Mouse (Mus musculus) forebrain, embryonic 11.5 days (tissue): Measurements from ENCODE around the gene Pbx1. TPM values are rescaled to one million over a fixed set of nuclear protein-coding genes. Genes with fewer than 3 reads are reported as not detected.

Source experiments
- ATAC-seq: fragments of 200-750 bp; cut with Nextera tagmentation; replicated peaks from 2 replicates; pipeline ENCODE4 v1.8.0; 2017; ENCODE audit warnings: moderate TSS enrichment; ENCODE audit not compliant: low FRiP score
- DNase-seq: peaks from one replicate; pipeline ENCODE4 v3.0.0-alpha.2; 2017; ENCODE audit warnings: low spot score
- H3K27ac ChIP-seq: fragments of 300-500 bp; sonication (generic); 2 replicates; pipeline ENCODE4 v1.5.1; 2014; ENCODE audit warnings: low read depth, low read length
- H3K27me3 ChIP-seq: fragments of 300-500 bp; sonication (generic); 2 replicates; pipeline ENCODE4 v1.6.1; 2014; ENCODE audit warnings: mild to moderate bottlenecking, low read length, mixed read lengths; ENCODE audit not compliant: control insufficient read depth, insufficient read depth
- H3K36me3 ChIP-seq: fragments of 300-500 bp; sonication (generic); 2 replicates; pipeline ENCODE4 v1.6.1; 2014; ENCODE audit warnings: mild to moderate bottlenecking, low read length, moderate library complexity, mixed read lengths; ENCODE audit not compliant: control insufficient read depth, insufficient read depth
- H3K4me1 ChIP-seq: fragments of 300-500 bp; sonication (generic); replicated peaks from 2 replicates; pipeline ENCODE4 v1.6.1; 2014; ENCODE audit warnings: low read length, mixed read lengths; ENCODE audit not compliant: control insufficient read depth, insufficient read depth
- H3K4me2 ChIP-seq: fragments of 300-500 bp; sonication (generic); 2 replicates; pipeline ENCODE4 v1.6.1; 2014; ENCODE audit warnings: low read depth, mild to moderate bottlenecking, low read length, moderate library complexity, mixed read lengths; ENCODE audit not compliant: severe bottlenecking
- H3K4me3 ChIP-seq: fragments of 300-500 bp; sonication (generic); 2 replicates; pipeline ENCODE4 v1.5.1; 2014; ENCODE audit warnings: low read depth, low read length
- H3K9ac ChIP-seq: fragments of 300-500 bp; sonication (generic); 2 replicates; pipeline ENCODE4 v1.6.1; 2014; ENCODE audit warnings: low read length
- H3K9me3 ChIP-seq: fragments of 300-500 bp; sonication (generic); 2 replicates; pipeline ENCODE4 v1.6.1; 2016; ENCODE audit warnings: low read length, mixed read lengths; ENCODE audit not compliant: control insufficient read depth
- WGBS: fragments of 180-500 bp; shearing (Covaris S2); extraction: QIAGEN DNeasy Blood & Tissue Kit; methylation state at CpG from one replicate; pipeline ENCODE4 v1.1.7; 2014; 5-methylcytosine and 5-hydroxymethylcytosine counted together
- polyA plus RNA-seq: library from polyadenylated mRNA; unstranded; fragments of >200 nt; fragmentation: Nextera tagmentation; extraction: Ambion mirVana; gene quantifications from 2 replicates; pipeline ENCODE4 v1.2.1, GENCODE M21; 2014

Gene Pbx1
- polyA plus RNA-seq, 1 experiment from 2014 or later, result 51.1 TPM

DNA sequence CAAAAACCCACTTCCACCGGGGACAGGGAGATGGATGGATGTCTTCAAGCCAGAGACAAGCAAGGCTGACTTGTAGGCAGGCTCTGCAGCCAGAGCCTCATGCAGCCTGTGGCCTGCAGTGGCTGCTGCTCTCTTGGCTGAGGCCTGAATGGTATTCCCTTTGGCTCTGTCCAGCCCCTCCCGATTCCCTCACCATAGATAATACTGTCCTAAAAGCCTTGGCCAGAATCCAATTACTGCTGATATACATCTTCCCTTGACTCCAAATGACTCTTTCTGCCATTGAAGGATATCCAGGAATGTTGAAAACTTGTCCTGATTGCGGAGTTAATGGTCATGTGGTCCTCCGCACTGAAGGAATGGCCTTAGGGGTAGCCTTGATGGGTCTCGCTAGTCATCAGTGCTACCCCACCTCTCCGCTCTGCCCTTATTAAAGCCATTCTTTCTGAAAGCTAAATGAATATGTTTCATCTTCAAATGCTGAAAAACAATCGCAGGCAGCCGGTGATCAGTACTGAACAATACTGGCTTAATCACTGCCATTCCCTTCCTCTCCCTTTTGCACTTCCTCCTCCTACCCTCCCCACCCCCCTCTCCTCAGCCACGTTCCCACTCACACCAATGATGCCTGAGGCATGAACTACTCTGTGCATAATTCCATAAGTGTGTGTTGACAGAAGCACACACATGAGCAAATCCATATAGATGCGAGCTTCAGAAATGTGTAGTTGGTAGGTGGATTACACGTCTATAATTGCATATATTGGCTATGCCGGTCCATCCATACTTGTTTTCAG, 166.3 kb downstream of the Pbx1 start:
- Histone ChIP-seq H3K4me3 (no peak overlapping the region), H3K36me3 (no peaks in the 10 kb centered on the region), H3K27ac (no peak overlapping the region), H3K4me2 (no peak overlapping the region), H3K27me3 (no peaks in the 10 kb centered on the region), H3K9ac (no peak overlapping the region), H3K4me1 (peaks cover 7% of the 10 kb centered on the region), H3K9me3 (no peaks in the 10 kb centered on the region)
- no peak for DNase-seq
- no peak for ATAC-seq
- WGBS, result 85% methylated on average over 12 of the region's 12 CpGs

DNA sequence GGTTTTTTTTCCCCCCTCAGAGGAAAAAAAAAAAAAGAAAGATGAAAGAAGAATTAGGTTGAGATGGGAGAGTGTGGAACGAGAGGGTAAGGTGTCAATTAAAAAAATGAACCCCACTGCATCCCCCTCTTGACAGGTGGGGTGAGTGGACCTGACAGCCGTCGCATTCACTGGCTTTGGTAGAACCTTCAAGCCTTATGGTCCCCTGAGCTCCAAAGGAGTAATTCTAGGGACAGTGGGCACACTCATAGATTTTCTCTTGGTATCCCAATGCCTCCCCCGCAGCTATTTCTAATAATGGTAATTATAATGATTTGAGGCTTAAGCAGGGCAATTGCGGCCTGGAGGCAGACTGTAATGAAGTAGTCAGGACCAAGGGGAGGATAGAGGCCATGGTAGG, 167.0 kb downstream of the Pbx1 start:
- Histone ChIP-seq H3K27ac (no peak overlapping the region), H3K9me3 (no peaks in the 10 kb centered on the region), H3K9ac (no peak overlapping the region), H3K4me3 (no peak overlapping the region), H3K36me3 (no peaks in the 10 kb centered on the region), H3K4me2 (no peak overlapping the region), H3K27me3 (no peaks in the 10 kb centered on the region), H3K4me1 (peaks cover 7% of the 10 kb centered on the region)
- no peak for DNase-seq
- ATAC-seq, result no peak
- 81% methylated on average over 5 of the region's 5 CpGs for WGBS

DNA sequence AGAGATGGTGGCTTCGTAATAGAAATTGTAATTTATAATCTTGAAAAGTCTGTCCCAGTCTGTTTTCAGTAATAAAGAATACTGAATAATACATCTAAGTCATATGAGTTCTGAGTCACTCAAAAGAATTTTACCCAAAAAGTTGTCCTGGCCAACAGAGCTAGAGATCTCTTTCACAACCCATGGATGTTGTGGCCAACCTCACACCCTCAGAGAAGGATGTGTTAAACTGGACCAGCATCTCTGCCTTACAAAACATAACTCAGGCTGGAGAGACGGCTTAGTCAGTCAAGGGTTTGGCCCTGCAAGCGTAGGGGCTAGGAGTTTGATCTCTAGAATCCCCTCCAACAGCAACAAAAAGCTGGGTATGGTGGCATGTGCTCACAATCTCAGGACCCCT, 171.7 kb downstream of the Pbx1 start:
- no peaks in the 10 kb centered on the region for H3K36me3 ChIP-seq
- no peaks in the 10 kb centered on the region for H3K27me3 ChIP-seq
- no peak for DNase-seq
- H3K27ac ChIP-seq, result no peak overlapping the region
- no peak overlapping the region for H3K9ac ChIP-seq
- H3K9me3 ChIP-seq, result no peaks in the 10 kb centered on the region
- peaks cover under 1% of the 10 kb centered on the region for H3K4me1 ChIP-seq
- WGBS, result 81% methylated on average over 3 of the region's 3 CpGs
- no peak overlapping the region for H3K4me2 ChIP-seq
- H3K4me3 ChIP-seq, result no peak overlapping the region
- no peak for ATAC-seq

DNA sequence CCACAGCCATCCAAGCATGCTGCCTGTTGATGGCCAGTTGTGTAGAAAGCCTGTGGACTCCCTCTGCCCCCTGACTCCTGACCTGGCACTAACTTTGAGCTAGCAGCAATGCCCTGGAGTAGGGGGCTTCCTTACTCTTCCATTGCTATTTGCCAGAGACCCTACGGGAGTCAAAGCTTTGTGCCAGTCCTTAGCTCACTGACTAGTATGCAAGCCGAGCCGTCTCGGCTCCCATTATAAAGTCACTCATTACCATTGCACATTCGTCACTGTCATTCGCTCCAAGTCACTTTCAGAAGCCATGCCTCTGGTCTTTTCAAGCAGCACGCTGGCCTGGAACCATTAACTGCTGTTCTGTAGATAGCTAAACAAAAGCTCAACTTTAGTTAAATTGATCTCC, 173.2 kb downstream of the Pbx1 start:
- no peaks in the 10 kb centered on the region for H3K36me3 ChIP-seq
- no peaks in the 10 kb centered on the region for H3K27me3 ChIP-seq
- no peak for ATAC-seq
- no peak overlapping the region for H3K27ac ChIP-seq
- no peak overlapping the region for H3K9ac ChIP-seq
- WGBS, result 67% methylated on average over 7 of the region's 7 CpGs
- no peak overlapping the region for H3K4me2 ChIP-seq
- no peaks in the 10 kb centered on the region for H3K9me3 ChIP-seq
- no peak overlapping the region for H3K4me3 ChIP-seq
- H3K4me1 ChIP-seq, result no peaks in the 10 kb centered on the region
- DNase-seq, result no peak

DNA sequence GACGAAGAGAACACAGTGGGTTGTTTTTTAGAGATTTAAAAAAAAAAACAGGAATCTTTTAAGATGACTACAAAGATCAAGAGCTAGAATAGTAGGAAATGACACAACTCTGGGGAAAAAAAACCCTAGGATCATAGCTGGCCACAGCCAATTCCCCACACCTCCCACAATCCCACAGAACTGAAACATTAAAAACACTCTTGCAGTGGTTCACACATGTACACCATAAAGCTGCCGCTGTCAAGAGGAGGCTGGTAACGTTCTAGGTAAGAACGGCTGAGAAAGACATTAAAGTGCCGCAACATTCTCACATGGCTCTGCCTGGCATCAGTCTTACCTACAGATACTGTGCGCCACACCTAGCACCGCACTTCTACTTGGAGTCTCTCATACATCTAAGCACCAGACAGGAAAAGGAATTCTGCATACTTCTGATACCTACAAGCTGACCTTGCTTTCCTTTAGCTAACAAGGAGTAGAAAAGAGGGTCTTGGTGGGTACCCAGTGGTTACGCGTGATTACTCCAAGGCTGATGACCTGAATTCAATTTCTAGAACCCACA, 176.6 kb downstream of the Pbx1 start:
- Histone ChIP-seq H3K4me1 (no peaks in the 10 kb centered on the region), H3K27ac (no peak overlapping the region), H3K9ac (no peak overlapping the region), H3K4me3 (no peak overlapping the region), H3K9me3 (no peaks in the 10 kb centered on the region), H3K4me2 (no peak overlapping the region), H3K36me3 (no peaks in the 10 kb centered on the region), H3K27me3 (no peaks in the 10 kb centered on the region)
- no peak for DNase-seq
- 95% methylated on average over 9 of the region's 9 CpGs for WGBS
- no peak for ATAC-seq

DNA sequence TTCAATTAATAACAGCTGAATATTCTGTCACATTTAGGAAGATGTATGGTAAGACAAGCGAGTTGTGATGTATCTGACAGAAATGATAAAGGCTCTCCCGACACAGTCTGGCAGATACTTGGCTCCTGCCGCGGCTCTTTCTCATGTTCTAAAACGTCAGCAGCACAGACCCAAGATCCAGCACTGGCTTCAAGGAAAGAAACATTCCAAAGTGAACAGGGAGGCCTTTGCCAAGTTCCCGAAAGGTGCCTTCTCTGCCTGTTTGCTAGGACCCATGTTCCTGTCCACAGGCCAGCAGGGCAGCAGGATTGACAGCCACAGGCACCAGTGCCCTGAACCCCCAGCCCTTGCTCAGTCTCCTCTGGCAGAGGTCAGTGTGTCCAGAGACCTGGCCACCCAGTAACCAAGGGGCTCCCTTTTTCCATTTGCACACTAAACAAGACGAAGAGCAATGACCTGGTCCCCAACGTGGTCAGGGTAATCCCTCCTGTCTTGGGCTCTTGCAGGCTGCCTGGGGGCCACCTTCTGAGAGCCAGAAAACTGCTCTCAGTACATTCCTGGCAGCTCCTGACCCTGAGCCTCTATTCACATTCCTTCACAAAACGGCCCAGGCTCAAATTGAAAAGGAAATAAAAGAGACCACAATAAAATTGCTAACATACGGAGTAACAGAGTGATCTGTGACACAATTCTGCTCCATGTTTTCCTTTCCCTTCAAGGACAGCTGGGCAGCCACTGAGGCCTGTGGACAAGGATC, 184.9 kb downstream of the Pbx1 start:
- no peak for ATAC-seq

GRCm38 (mm10) chr1:168245539-168245938, 186.5 kb downstream of the Pbx1 start:
- Histone ChIP-seq H3K36me3 (no peaks in the 10 kb centered on the region), H3K27me3 (no peaks in the 10 kb centered on the region), H3K9ac (no peak overlapping the region), H3K9me3 (no peaks in the 10 kb centered on the region), H3K4me3 (no peak overlapping the region), H3K4me1 (peaks cover 26% of the 10 kb centered on the region), H3K27ac (0 out of 2 replicates have a peak overlapping the region, but pooled peaks have one; percentile 18), H3K4me2 (no peak overlapping the region)
- DNase-seq (no peak), ATAC-seq (peak; percentile 50; the same call in 1 of the 2 replicates)
- 63% methylated on average over 5 of the region's 5 CpGs for WGBS

More for the DNA sequence above, 184.9 kb downstream of the Pbx1 start:
- Histone ChIP-seq H3K4me3 (no peak overlapping the region), H3K4me1 (peaks cover 16% of the 10 kb centered on the region), H3K4me2 (no peak overlapping the region), H3K27me3 (no peaks in the 10 kb centered on the region), H3K9me3 (no peaks in the 10 kb centered on the region), H3K9ac (no peak overlapping the region), H3K36me3 (no peaks in the 10 kb centered on the region), H3K27ac (no peak overlapping the region)
- no peak for DNase-seq
- 57% methylated on average over 10 of the region's 10 CpGs for WGBS

DNA sequence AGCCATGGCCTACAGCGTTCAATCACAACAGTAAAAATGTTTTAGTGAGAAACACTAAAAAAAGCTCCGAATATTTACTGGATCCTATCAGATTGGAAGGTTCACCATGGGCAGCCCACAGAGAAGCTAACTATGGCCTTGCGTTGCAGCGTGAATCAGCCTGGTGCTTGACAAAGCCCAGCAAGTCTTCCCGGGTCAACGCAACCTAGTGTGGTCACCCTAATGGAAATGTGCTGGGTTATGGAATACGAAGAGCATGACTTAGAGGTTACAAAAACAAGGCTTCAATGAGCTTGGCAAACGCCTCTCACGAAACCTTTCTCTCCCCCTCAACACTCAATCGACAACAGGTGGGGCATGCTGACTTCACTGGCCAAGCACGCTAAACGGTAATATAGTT, 188.3 kb downstream of the Pbx1 start:
- Histone ChIP-seq H3K9me3 (no peaks in the 10 kb centered on the region), H3K27ac (no peak overlapping the region), H3K36me3 (no peaks in the 10 kb centered on the region), H3K9ac (no peak overlapping the region), H3K27me3 (no peaks in the 10 kb centered on the region), H3K4me1 (peaks cover 26% of the 10 kb centered on the region), H3K4me3 (no peak overlapping the region), H3K4me2 (no peak overlapping the region)
- WGBS, result 80% methylated on average over 12 of the region's 12 CpGs
- DNase-seq (no peak), ATAC-seq (no peak)
